Mouse (Mus musculus) heart, postnatal 0 days (tissue): Measurements from ENCODE around the gene Vstm4. TPM values are rescaled to one million over a fixed set of nuclear protein-coding genes. Genes with fewer than 3 reads are reported as not detected.

ENCODE experiments used
- ATAC-seq: fragments of 200-750 bp; cut with Nextera tagmentation; 2 replicates; pipeline ENCODE4 v1.8.0; 2017; ENCODE audit warnings: low read depth, moderate number of reproducible peaks, moderate library complexity; ENCODE audit not compliant: insufficient read depth
- DNase-seq: peaks from one replicate; pipeline ENCODE4 v3.0.0-alpha.2; 2016; ENCODE audit warnings: low spot score
- H3K27ac ChIP-seq: fragments of 300-500 bp; sonication (generic); 2 replicates; pipeline ENCODE4 v1.5.1; 2014; ENCODE audit warnings: low read depth, mild to moderate bottlenecking
- H3K27me3 ChIP-seq: fragments of 300-500 bp; sonication (generic); 2 replicates; pipeline ENCODE4 v1.6.1; 2014; ENCODE audit warnings: low read length, mixed read lengths; ENCODE audit not compliant: control insufficient read depth, insufficient read depth
- H3K36me3 ChIP-seq: fragments of 300-500 bp; sonication (generic); replicated peaks from 2 replicates; pipeline ENCODE4 v1.6.1; 2014; ENCODE audit warnings: low read length, mixed read lengths; ENCODE audit not compliant: control insufficient read depth, insufficient read depth
- H3K4me1 ChIP-seq: fragments of 300-500 bp; sonication (generic); 2 replicates; pipeline ENCODE4 v1.6.1; 2014; ENCODE audit warnings: antibody characterized with exemption; ENCODE audit not compliant: control insufficient read depth, insufficient read depth
- H3K4me2 ChIP-seq: fragments of 300-500 bp; sonication (generic); 2 replicates; pipeline ENCODE4 v1.6.1; 2014; ENCODE audit warnings: low read depth, mild to moderate bottlenecking, low read length, moderate library complexity
- H3K4me3 ChIP-seq: fragments of 300-500 bp; sonication (generic); 2 replicates; pipeline ENCODE4 v1.5.1; 2014; ENCODE audit warnings: low read depth, low read length
- H3K9ac ChIP-seq: fragments of 300-500 bp; sonication (generic); replicated peaks from 2 replicates; pipeline ENCODE4 v1.6.1; 2014; ENCODE audit warnings: low read depth, low read length, mixed read lengths
- H3K9me3 ChIP-seq: fragments of 300-500 bp; sonication (generic); replicated peaks from 2 replicates; pipeline ENCODE4 v1.6.1; 2016; ENCODE audit warnings: low read length; ENCODE audit not compliant: control insufficient read depth
- CTCF ChIP-seq: IDR thresholded peaks from 2 replicates; pipeline ENCODE4 v1.5.1; 2016; ENCODE audit warnings: antibody characterized with exemption, control low read depth, low read depth
- EP300 ChIP-seq: IDR thresholded peaks from 2 replicates; pipeline ENCODE4 v1.6.1; 2016; ENCODE audit warnings: antibody characterized with exemption, low read depth
- WGBS: fragments of 180-500 bp; shearing (Covaris S2); extraction: QIAGEN DNeasy Blood & Tissue Kit; methylation state at CpG from one replicate; pipeline ENCODE4 v1.1.7; 2014; 5-methylcytosine and 5-hydroxymethylcytosine counted together
- polyA plus RNA-seq: library from polyadenylated mRNA; unstranded; fragments of >200 nt; fragmentation: Nextera tagmentation; extraction: Ambion mirVana; gene quantifications from 2 replicates; pipeline ENCODE4 v1.2.1, GENCODE M21; 2015
- total RNA-seq: library from RNA; depleted of rRNA; stranded (reverse); fragments of >200 nt; gene quantifications from 2 replicates; pipeline ENCODE4 v1.2.3, GENCODE M21; 2014; ENCODE audit warnings: low replicate concordance

Vstm4 gene
- total and polyA plus RNA-seq, 2 experiments from 2014 or later = 22.2 to 22.9 TPM

DNA sequence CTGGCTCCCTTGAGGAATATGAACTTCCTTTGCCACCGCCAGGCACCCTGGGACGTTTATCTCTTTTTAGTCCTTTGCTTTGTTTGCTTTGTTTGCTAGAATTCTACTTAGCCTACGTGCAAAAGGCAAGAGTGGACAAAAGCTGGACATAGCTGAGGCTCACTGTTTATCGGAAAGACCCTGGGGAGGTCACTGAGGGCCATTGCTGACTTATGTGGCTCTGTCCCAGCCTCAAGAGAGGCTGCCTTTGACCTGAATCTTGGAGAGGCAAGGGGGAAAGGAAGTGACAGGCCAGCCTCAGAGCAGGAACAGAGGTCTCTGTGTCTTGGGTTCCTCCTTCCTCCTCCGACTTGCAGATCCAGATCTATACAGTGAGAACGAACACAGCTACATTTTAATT, 21.0 kb downstream of the Vstm4 start:
- peaks cover 37% of the 10 kb centered on the region for H3K4me1 ChIP-seq
- no peak overlapping the region for H3K9ac ChIP-seq
- H3K27me3 ChIP-seq = no peaks in the 10 kb centered on the region
- no peak for TF ChIP-seq CTCF
- no peak for TF ChIP-seq EP300
- H3K36me3 ChIP-seq = no peaks in the 10 kb centered on the region
- DNase-seq = no peak
- H3K4me3 ChIP-seq = no peak overlapping the region
- H3K4me2 ChIP-seq = no peak overlapping the region
- ATAC-seq = 0 out of 2 replicates have a peak, but pooled peaks have one; percentile 7
- 0 out of 2 replicates have a peak overlapping the region, but pooled peaks have one; percentile 20 for H3K27ac ChIP-seq
- 58% methylated on average over 6 of the region's 6 CpGs for WGBS
- no peaks in the 10 kb centered on the region for H3K9me3 ChIP-seq

DNA sequence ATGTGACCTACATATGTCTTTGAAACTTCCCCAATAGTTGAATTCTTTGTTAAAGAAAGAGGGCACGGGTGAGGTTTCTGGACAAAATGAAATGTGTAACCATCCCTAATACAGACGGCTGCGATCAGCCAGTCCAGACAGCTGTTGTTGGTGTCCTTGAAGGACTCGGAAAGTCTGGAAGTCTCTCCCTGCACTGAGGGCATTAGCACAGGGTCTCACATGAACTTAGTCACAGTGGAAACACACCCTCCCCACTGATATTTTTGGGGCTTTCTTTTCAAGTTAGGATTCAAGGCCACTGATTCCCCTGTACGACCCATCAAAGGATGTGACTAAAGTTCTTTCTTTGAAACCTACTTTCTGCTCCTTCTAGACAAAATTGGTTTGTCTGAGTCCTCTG, 23.8 kb downstream of the Vstm4 start:
- no peaks in the 10 kb centered on the region for H3K9me3 ChIP-seq
- no peaks in the 10 kb centered on the region for H3K27me3 ChIP-seq
- no peaks in the 10 kb centered on the region for H3K36me3 ChIP-seq
- TF ChIP-seq CTCF (no peak), EP300 (no peak)
- DNase-seq (no peak), ATAC-seq (no peak)
- H3K4me1 ChIP-seq = peaks cover 40% of the 10 kb centered on the region
- WGBS = 78% methylated on average over 5 of the region's 5 CpGs
- no peak overlapping the region for H3K4me3 ChIP-seq
- peak overlapping the region; percentile 88 for H3K27ac ChIP-seq
- H3K9ac ChIP-seq = no peak overlapping the region
- no peak overlapping the region for H3K4me2 ChIP-seq

DNA sequence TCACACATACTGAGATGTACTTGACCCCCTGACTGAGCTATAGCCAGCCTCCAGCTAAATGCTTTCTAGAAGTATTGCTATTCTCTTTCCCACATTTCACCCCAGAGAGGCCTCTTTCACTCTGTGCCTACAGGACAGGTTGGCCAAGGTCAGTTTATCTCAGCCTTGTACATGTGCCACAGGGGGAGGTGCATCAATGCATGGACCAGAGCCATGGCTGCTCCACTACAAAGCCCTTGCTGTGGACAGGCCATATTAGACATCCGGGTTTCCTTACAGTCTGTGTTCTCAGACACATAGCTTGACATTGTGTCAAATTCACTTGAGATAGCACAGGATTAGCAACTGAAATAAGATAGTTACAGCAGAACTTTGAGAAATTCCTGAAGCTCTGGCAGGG, 25.1 kb downstream of the Vstm4 start:
- peak; percentile 82 for DNase-seq
- Histone ChIP-seq H3K4me2 (no peak overlapping the region), H3K4me1 (peaks cover 31% of the 10 kb centered on the region), H3K27me3 (no peaks in the 10 kb centered on the region), H3K9me3 (no peaks in the 10 kb centered on the region), H3K36me3 (no peaks in the 10 kb centered on the region), H3K4me3 (no peak overlapping the region), H3K9ac (no peak overlapping the region), H3K27ac (peak overlapping the region; percentile 88)
- TF ChIP-seq EP300 = peak; percentile 64; the same call in 1 of the 2 replicates
- no peak for TF ChIP-seq CTCF
- 15% methylated on average over 1 of the region's 1 CpGs for WGBS
- ATAC-seq = peak; percentile 91

DNA sequence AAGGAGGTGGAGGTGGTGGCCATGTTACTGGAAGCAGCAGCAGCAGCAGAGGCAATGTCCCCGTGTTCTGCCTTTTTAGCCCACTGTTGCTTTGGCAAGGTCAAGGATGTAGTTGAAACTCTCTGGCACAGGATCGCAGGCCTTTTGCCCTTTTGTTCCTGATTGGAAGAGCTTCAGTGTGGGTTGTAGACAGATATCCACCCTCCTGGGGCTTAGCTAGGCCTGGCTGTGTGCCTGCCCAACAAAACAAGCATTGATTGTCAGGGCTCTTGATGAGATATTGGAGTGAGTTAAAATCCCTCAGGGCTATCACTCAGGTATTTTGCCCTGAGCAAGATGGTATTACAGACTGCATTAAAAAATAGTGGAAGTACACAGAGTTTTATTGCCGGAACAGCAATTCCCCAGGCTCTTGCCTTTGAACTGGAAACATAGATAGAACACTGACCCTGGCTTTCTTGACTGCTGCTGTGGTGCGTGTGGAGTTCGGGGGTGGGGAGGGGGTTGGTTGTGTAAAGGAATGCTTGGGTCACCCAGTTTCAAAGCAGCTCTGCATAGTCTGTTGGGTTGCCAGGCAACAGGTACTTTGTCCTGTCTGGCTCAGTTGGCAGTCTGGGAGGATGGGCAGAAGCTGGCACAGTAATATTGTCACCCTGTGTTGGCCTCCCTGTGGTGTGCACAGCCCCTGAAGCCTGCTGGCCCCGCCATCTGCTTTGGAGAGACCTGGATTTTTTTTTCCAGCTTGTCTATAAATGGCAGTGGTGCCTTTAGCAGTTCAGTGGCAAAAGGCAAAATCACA, 32.5 kb downstream of the Vstm4 start:
- peak; percentile 90 for ATAC-seq
- Histone ChIP-seq H3K9me3 (no peaks in the 10 kb centered on the region), H3K4me1 (peaks cover 25% of the 10 kb centered on the region), H3K27ac (peak overlapping the region; percentile 84), H3K4me3 (no peak overlapping the region), H3K9ac (no peak overlapping the region), H3K27me3 (no peaks in the 10 kb centered on the region), H3K4me2 (no peak overlapping the region), H3K36me3 (no peaks in the 10 kb centered on the region)
- TF ChIP-seq EP300 = no peak
- peak; percentile 9; the same call in 1 of the 2 replicates for TF ChIP-seq CTCF
- peak; percentile 69 for DNase-seq
- 21% methylated on average over 6 of the region's 6 CpGs for WGBS

DNA sequence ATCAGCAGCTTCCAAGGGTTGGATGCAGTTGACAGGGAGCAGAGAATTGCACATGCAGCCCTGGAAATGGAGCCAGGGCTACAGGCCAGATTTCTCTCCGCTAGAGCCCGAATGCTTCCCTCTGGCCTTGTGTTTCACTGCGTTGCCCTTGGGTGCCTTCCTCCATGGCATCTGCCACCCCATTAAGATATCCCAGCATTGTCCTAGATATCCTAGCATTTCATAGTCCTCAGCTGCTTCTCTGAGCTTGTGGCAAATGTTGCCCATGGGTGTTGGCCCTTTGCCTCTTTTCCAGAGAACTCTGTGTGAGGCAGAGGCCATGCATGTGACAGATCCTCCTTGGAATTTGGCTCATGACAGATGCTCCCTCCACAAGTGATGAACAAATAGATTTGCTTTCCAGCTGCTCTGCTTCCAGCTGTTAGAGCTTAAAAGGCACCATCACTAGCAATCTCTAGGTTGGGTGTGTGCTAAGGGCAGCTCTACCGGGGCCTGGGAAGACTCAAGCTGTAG, 37.8 kb downstream of the Vstm4 start:
- H3K27me3 ChIP-seq = no peaks in the 10 kb centered on the region
- no peak for ATAC-seq
- no peaks in the 10 kb centered on the region for H3K9me3 ChIP-seq

More for the DNA sequence above, 37.8 kb downstream of the Vstm4 start:
- DNase-seq = no peak
- no peak overlapping the region for H3K9ac ChIP-seq
- H3K4me2 ChIP-seq = no peak overlapping the region
- 61% methylated on average over 4 of the region's 4 CpGs for WGBS
- TF ChIP-seq CTCF (no peak), EP300 (no peak)
- no peaks in the 10 kb centered on the region for H3K36me3 ChIP-seq
- no peak overlapping the region for H3K4me3 ChIP-seq
- peaks cover 15% of the 10 kb centered on the region for H3K4me1 ChIP-seq
- H3K27ac ChIP-seq = no peak overlapping the region
